Mouse (Mus musculus): ENCODE data around the gene Ptprd.

- TF ChIP-seq CTCF (IDR thresholded peaks at IDR 0.05), result no peak
- no peak for TF ChIP-seq EP300 (IDR thresholded peaks at IDR 0.05)
Measured at GRCm38 (mm10) chr4:77513041-77513440, 698.7 kb downstream of the Ptprd start.

Measured in lung, postnatal 0 days (tissue).